Mouse (Mus musculus): Measurements from ENCODE around the gene Lingo1.

DNA sequence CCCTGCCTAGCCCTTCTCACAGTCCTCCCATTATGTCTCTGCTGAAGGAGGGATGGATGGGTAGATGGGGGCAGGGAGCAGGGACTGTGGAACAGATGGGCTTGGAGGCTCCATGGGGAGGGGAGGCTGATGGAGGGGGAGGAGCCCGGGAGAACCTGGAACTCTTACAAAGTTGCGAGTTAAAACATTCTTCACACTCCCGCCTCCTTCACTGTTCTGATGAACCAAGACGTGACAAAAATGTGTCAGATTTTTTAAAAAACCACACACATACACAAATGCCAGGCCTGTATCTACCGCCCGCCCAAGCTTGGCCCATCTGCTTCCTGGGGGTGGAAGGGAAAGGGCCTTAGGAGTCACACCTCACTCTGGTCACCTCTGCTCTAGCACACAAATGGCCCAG, 138.3 kb downstream of the Lingo1 start:
- no peak for TF ChIP-seq CTCF (IDR thresholded peaks at IDR 0.05; ENCODE audit: control insufficient read depth, insufficient read depth, insufficient read length)
- no peak for TF ChIP-seq MYOG (IDR thresholded peaks at IDR 0.05; ENCODE audit: control insufficient read depth, extremely low read depth, insufficient read length)
- TF ChIP-seq USF1 (IDR thresholded peaks at IDR 0.05; ENCODE audit: low read depth) = no peak
- TF ChIP-seq CEBPB (IDR thresholded peaks at IDR 0.05; ENCODE audit: low read depth) = no peak
- no peak for TF ChIP-seq MAX (IDR thresholded peaks at IDR 0.05)

Measured in C2C12 (cell line).